ENCODE assay signal across 21 mouse cellular contexts in genomic region chr5:107236039-107236438, GRCm38 (mm10). TPM values are rescaled to one million over a fixed set of nuclear protein-coding genes. Genes with fewer than 3 reads are reported as not detected.
A peak's percentile ranks its signal among the peaks of the same experiment; 100 is the strongest.
DNase-seq lines count a peak whose midpoint lies in the region; ATAC-seq lines count a peak whose summit lies in the region.
"Had no signal": no experiment of that assay in that cellular context is flagged by ENCODE, and none has a peak within 500 bp of the region (broad histone marks: within the 10 kb centered on the region; RNA-seq: fewer than 3 reads in every experiment).

No protein-coding gene starts in this region.

- DNase-seq in cerebellum, adult 11 months: no peak
- peak; percentile 70 for DNase-seq in heart, embryonic 10.5 days (ENCODE audit: low spot score)
- DNase-seq in heart, postnatal 25 days (ENCODE audit: low spot score): no peak
- DNase-seq in liver, embryonic 11.5 days (ENCODE audit: low spot score): no peak
- DNase-seq in liver: no peak
- no peak for DNase-seq in left cerebral cortex, adult 18-20 months (ENCODE audit: low spot score in 2 of 2)
- DNase-seq: adrenal gland, postnatal 36 days; gastrocnemius, postnatal 10 days; kidney, adult 8-10 months; kidney, postnatal 25 days; midbrain, embryonic 14.5 days had no signal

- intact Hi-C loops in heart, postnatal 25 days (cut with DNase I): loop anchor here (5.0 kb wide), 1 partner anchor 51 kb away; the partner anchor contains the start of gene Tgfbr3

- H3K36me3 ChIP-seq in heart, embryonic 10.5 days: no peaks in the 10 kb centered on the region
- no peaks in the 10 kb centered on the region for H3K36me3 ChIP-seq in liver, embryonic 11.5 days (ENCODE audit: control insufficient read depth, insufficient read depth, low read length)
- no peaks in the 10 kb centered on the region for H3K36me3 ChIP-seq in liver, embryonic 16.5 days (ENCODE audit: control insufficient read depth, insufficient read depth)
- H3K36me3 ChIP-seq: forebrain, embryonic 12.5 days; hindbrain, embryonic 12.5 days; neural tube, embryonic 15.5 days had no signal

- no peaks in the 10 kb centered on the region for H3K27me3 ChIP-seq in heart, embryonic 10.5 days (ENCODE audit: insufficient read depth, poor library complexity, severe bottlenecking)
- H3K27me3 ChIP-seq in liver, embryonic 11.5 days (replicated peaks; ENCODE audit: control insufficient read depth, insufficient read depth, low read length): no peaks in the 10 kb centered on the region
- no peaks in the 10 kb centered on the region for H3K27me3 ChIP-seq in liver, embryonic 16.5 days (ENCODE audit: control insufficient read depth, insufficient read depth, low read depth, low read length)
- H3K27me3 ChIP-seq: hindbrain, embryonic 12.5 days; megakaryocyte, embryonic 14.5 days had no signal

- 68% methylated on average over 5 of the region's 5 CpGs for WGBS in heart, embryonic 10.5 days
- 67% methylated on average over 5 of the region's 5 CpGs for WGBS in liver, embryonic 11.5 days
- 45% methylated on average over 5 of the region's 5 CpGs for WGBS in liver, embryonic 16.5 days (ENCODE audit: insufficient replicate concordance)

- no peaks in the 10 kb centered on the region for H3K9me3 ChIP-seq in heart, embryonic 10.5 days
- no peaks in the 10 kb centered on the region for H3K9me3 ChIP-seq in liver, embryonic 11.5 days (ENCODE audit: control insufficient read depth, low read length)
- H3K9me3 ChIP-seq in liver, embryonic 16.5 days (replicated peaks; ENCODE audit: control insufficient read depth, low read length): no peaks in the 10 kb centered on the region
- H3K9me3 ChIP-seq: forebrain, embryonic 12.5 days; hindbrain, embryonic 12.5 days; megakaryocyte, embryonic 14.5 days; neural tube, embryonic 15.5 days had no signal

- ATAC-seq in cerebellum, adult (ENCODE audit: insufficient number of reproducible peaks, low FRiP score, low TSS enrichment): 0 out of 2 replicates have a peak, but pooled peaks have one; percentile 36
- no peak for ATAC-seq in liver, embryonic 11.5 days (replicated peaks; ENCODE audit: low FRiP score)
- no peak for ATAC-seq in liver, embryonic 16.5 days (ENCODE audit: low read depth)
- ATAC-seq: CD4-positive, CD25-positive, alpha-beta regulatory T cell, adult 4 months; inflammation-experienced regulatory T-cells, adult 6 months had no signal

- peak overlapping the region; percentile 49; the same call in 1 of the 2 replicates for H3K9ac ChIP-seq in liver, embryonic 11.5 days (ENCODE audit: low read depth, low read length)
- no peak overlapping the region for H3K9ac ChIP-seq in liver, embryonic 16.5 days (ENCODE audit: low read depth, low read length)
- H3K9ac ChIP-seq: forebrain, embryonic 12.5 days; hindbrain, embryonic 12.5 days; liver, embryonic 14.5 days; neural tube, embryonic 15.5 days had no signal

- H3K4me3 ChIP-seq in heart, embryonic 10.5 days: no peak overlapping the region
- H3K4me3 ChIP-seq in liver, embryonic 11.5 days (ENCODE audit: low read depth, low read length): no peak overlapping the region
- H3K4me3 ChIP-seq in liver, embryonic 16.5 days (ENCODE audit: low read depth, low read length): no peak overlapping the region
- H3K4me3 ChIP-seq: forebrain, embryonic 12.5 days; hindbrain, embryonic 12.5 days; megakaryocyte, embryonic 14.5 days; myocyte; neural tube, embryonic 15.5 days had no signal

- H3K4me1 ChIP-seq in heart, embryonic 10.5 days: peaks cover 68% of the 10 kb centered on the region
- H3K4me1 ChIP-seq in liver, embryonic 11.5 days (replicated peaks; ENCODE audit: control insufficient read depth, insufficient read depth, low read length): peaks cover 67% of the 10 kb centered on the region
- peaks cover 58% of the 10 kb centered on the region for H3K4me1 ChIP-seq in liver, embryonic 16.5 days (ENCODE audit: control insufficient read depth, low read depth, low read length)

- no peak overlapping the region; the same call in 1 of the 2 replicates for H3K4me2 ChIP-seq in liver, embryonic 11.5 days
- no peak overlapping the region for H3K4me2 ChIP-seq in liver, embryonic 16.5 days (ENCODE audit: low read depth, low read length)
- H3K4me2 ChIP-seq: forebrain, embryonic 12.5 days; hindbrain, embryonic 12.5 days; neural tube, embryonic 15.5 days had no signal

- H3K27ac ChIP-seq in heart, embryonic 10.5 days: 0 out of 2 replicates have a peak overlapping the region, but pooled peaks have one; percentile 29
- H3K27ac ChIP-seq in liver, embryonic 11.5 days (ENCODE audit: low read depth, low read length): peak overlapping the region; percentile 86
- H3K27ac ChIP-seq in liver, embryonic 16.5 days (ENCODE audit: low read length): peak overlapping the region; percentile 56; the same call in 1 of the 2 replicates
- H3K27ac ChIP-seq: forebrain, embryonic 12.5 days; hindbrain, embryonic 12.5 days; neural tube, embryonic 15.5 days had no signal

RNA-seq across cellular contexts. Expression of gene Tgfbr3, which starts 53.4 kb away (rescaled TPM):
- polyA plus RNA-seq in heart, embryonic 10.5 days (2016; fragmentation: Nextera tagmentation; extraction: Ambion mirVana): 36.7 and 54.6 TPM in 2 replicates
- 10 to 100 TPM; 42.9 to 50.8 TPM for total RNA-seq in heart, postnatal 25 days (2021)
- polyA plus RNA-seq in liver, embryonic 11.5 days (2014; fragmentation: Nextera tagmentation; extraction: Ambion mirVana): 38.2 and 39.7 TPM in 2 replicates
- 6.5 and 6.8 TPM in 2 replicates for polyA plus RNA-seq in liver, embryonic 16.5 days (2015; fragmentation: Nextera tagmentation; extraction: Ambion mirVana)
- total RNA-seq in left cerebral cortex, adult 18-20 months (2021): 10 to 100 TPM; 12.2 to 13.4 TPM

Comparison
In these comparisons a context has a peak if more than half of its experiments do, and no peak if none do; other contexts are left out.
1. H3K27ac ChIP-seq: peak in every context shown above with its lines; median percentile 86 in liver, embryonic 11.5 days; 56 in liver, embryonic 16.5 days; 29 in heart, embryonic 10.5 days.